Mouse (Mus musculus): Measurements from ENCODE around the gene Iqgap3.
A peak's percentile ranks its signal among the peaks of the same experiment; 100 is the strongest.

Gene Iqgap3

DNA sequence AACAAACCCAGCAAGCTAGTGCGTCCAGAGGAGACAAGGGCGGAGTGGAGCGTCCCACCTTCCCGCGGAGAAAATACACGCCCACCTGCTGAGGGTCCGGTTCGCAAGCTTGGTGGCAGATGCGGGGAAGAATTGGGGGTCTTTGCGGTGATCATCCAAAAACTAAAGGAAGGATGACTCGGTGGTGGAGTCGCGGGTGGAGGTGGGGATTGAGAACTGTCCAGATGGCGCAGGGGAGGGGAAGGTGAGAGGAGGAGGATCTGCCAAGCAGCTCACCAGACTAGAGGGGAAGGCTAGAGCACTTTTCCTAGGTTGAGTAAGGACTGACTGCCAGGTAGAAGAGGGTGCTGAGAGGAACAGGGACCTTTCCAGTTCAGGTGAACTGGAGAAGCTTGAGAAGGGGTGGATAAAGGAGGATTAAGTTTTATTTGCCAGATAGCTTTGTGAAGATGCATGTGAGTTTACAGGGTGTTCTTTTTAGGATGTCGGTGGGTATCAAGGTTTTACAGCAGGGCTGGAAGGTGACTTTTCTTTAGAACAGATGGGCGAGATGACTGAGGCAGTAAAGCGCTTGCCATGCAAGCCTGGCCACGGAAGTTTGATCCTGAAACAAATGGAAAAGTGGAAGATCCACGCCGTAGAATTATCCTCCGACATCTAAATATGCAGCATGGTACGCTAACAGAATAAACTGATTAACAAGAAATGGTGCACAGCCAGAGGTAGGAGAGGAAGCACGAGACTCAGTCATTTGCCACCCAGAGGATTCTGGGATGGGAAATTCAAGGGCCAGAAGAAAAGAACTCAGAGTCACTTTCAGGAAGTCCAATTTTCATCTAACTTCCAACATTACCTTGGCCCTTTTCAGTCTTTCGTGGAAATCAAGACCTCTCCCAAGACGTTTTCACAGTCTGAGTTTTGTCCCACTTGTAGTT is 57.7 kb downstream of the Iqgap3 start:
- DNase-seq = peak; percentile 81

DNA sequence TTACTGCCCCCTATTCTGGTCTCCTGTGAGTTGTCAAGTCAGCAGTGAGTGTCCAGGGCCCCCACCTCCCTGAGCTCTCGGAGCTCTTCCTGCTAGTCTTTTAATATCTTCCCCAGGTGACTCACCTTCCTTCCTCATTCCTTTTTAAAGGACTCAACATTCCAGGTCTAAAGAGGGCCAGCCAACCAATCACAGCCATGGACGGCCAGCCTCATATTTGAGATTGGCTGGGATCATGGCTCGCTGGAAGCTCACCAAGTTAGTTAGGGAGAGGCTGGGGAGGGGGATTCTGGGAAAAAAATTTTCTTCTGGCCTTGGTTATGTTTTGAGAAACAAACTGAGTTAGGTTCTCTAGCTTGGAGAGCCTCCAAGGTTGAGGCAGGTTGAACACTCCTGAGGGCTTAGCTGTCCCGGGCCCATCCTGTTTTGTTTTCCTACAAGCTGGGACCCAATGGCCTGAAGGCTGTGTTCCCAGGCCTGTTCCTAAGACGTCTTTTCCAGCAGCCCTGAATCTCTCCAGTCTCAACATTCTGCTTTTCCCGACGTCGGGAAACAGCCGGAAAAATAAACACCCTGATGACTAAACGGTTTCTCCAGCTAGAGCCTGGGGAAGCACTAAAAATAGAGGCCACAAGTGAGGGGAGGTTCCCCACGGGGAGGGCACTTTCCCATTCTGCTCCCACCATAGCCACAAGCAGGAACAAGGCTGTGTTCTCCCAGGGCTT is 58.6 kb downstream of the Iqgap3 start:
- DNase-seq = peak; percentile 47

DNA sequence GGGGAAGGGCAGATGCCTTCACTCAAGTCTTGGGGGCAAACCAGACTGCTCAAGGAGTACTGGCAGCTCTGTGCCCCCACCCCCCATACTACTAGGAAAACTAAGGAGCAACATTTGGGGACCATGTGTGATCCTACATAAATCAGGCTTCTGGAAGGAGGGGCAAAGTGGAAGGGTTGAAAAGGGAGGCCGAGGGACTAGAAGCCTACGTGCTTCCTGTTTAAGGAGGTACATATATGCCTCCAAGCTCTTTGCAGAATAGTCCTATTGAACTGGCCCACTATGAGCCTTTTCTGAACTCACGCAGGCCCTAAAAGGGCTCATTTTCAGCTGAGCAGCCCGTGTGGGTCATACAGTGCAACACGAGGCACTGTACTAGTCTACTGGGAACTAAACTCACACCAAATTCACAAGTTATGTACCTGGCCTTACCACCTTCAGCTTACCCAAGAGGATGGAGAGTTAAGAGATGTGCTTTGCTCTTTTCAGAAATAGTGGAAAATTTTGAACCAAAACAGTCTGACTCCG is 59.2 kb downstream of the Iqgap3 start:
- DNase-seq = peak; percentile 19

DNA sequence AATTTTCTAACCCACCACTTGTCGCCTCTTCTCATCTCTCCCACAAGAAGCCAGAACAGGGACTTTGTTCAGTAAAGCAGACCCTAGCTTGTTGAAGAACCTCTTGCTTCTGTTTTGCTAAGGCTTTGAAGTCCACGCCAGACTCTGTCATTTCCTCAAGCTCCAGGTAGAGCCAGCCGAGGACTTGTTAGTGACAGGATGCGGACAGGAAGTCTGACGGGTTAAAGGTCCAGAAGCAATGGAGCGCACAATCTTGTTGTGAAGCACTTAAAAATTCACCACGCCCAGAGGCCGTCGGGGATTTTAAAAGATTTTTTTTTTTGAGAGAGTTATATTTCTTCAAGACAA is 59.6 kb downstream of the Iqgap3 start:
- no peak for DNase-seq

DNA sequence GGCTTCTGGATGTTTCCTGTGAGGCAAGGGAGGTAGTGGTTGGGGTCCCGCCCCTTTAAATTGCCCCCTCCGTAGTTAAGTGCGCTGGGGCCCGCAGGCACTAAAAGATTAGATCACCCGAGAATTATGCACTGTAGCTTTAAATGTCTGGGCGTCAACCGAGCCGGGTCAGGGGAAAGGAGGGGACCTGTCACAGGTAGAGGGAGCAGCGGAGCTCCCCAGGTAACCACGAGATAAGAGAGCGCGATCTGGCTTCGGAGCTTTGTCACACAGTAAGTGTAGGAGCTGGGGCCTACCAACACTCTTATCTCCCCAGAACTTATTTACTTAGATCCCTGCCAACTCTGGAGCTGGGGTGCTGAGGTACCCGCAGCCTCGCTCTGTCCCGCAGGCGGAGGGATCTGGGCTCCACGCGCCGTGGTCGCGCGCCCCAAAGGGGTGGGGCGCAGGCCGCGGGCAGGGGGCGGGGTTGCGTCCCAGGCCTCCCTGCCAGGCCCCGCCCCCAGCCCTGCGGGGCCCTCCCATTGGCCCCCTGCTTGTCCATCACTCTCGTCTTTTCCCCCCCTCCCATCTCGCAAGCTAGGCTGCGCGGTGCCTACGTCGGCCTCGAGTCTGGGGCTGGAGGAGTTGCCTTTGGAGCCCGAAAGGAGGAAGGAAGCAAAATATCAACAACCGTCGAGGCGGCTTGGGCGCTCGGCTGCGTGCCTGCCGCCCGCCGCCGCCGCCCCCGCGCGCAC is 60.2 kb downstream of the Iqgap3 start, which contains the start of gene Mef2d:
Gene Mef2d, plus strand, starts transcription at position 586 of the 737 bp plus-strand sequence.
- peak; percentile 95 for DNase-seq

DNA sequence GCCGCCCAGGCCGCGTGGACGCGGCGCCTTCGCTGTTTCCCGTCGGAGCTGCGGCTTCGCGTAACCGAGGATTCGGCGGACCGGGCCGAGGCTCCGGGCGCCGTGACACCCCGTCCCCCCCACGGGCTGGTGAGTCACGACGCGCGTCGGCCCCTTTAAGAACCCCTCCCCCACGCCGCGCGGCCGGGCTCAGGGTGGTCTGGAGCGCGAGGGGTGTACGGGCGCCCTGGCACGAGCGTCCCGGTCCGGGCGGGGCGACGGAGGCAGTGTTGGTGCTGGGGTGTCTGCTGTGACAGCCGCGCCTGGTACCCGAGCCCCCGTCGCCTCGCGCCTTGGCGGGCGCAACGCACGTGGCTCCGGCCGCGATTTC is 60.8 kb downstream of the Iqgap3 start:
- DNase-seq = no peak

DNA sequence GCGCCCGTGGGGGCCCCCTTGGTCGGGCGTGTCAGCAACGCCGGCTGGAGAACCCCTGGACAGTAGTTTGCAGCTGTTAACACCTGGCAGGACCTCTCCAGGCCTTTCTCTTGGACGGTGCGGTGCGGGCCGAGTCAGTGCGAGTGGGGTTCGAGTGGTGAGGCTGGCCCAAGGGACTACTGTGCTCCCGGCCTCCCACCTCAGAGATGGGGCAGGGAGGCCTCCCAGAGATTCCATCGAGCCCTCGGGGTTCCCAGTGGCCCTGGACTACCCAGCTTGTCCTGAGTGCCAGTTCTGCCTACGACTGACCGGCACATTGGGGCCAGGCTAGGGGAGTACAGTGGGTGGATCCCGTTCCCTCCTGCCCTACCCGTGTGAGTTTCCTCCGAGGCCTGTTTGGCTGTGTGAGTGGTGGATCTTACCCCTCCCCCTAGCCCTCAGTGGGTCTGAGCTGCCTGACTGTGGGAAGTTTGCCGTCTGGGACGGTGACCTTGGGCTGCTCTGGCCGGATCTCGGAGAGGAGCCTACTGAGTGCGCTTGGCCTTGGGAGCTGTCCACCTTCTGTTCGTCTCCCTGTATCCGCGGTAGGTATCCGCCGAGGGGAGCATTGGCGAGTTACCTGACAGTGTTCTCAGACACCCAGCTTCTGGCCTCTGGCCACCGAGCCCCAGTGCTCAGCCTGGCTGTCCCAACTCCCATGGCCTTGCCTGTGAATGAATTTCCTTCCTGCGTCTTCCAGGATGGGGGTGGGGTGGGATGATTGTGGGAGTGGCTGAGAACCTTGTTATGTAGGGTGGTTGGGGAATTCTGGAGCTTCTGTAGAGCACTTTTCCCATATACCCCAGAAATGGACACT is 61.4 kb downstream of the Iqgap3 start:
- DNase-seq = peak; percentile 71

DNA sequence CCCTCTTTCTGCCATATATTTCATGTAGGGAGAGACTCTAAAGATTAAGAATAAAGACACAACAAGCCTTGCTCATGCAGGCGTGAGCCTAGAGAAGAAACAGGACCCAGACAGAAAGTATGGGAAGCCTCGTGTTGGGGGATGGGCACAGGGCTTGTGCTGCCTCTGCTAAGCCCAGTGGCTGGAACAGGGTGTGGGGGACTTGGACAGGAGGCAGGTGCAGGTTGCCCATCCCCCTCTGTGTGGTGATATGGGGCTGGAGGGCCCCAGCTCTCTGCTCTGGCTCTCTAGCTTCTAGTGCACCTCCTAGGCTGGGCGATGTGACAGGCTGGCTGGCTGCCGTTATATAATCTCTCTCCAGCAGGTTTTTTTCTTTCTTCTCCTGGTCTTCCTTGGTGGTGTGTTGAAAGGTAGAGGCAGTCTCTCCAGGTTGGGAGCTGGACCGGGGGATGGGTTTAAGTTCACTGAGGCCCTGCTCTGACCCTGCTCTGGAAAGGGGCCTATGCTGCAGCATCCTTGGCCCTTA is 62.3 kb downstream of the Iqgap3 start:
- DNase-seq = peak; percentile 72

DNA sequence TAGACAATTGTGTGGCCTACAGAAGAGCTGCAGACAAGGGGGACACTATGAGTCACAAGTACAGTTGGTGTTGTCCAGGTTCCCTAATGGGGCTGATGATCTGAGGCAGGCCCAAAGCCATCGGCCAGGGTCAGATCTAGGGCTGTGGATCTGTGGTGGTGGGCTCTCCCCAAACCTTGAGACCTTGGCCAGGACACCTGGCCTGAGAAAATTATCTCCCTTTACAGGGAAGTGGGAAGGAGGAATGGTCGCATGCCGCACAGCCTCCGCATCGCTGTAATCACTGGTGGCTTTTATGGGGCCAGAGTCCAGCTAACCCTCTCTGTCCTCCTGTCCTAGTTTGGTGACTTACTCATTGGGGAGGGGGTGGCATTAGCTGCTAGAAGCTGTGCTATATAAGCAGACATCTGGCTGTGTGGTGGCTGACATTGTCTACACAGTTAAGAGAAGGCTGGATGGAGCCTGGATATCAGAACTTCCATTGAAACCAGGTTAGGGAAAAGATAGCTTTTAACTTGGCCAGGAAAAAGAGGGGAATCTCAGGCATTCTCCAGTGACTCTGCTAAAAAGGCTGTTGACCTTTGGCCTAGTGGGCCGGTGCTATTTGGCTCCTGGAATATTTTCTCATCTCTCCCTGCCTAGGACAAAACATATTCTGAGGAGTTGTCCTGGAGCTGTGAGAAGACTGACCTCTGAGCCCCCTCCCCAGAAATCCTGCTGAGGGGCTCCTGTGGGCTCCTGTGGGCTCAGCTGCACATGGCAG is 63.1 kb downstream of the Iqgap3 start:
- peak; percentile 32 for DNase-seq

DNA sequence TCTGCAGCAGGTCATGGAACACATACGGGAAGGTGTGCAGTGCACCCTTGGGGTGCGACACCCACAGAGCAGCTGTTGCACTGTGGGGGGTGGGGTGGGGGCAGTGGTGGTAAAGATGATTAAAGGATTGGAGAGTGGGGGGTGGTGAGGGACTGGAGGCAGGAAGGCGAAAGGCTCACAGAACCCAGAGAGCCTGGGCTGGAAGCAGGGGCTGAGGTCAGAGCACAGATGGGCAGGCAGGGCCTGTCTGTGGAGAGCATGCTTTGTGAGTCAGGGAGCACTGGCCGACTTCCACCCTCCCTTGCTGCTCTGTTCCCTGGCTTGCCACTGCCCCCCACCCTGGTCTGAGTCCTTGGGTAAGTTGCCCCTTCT is 63.6 kb downstream of the Iqgap3 start:
- DNase-seq = peak; percentile 64

DNA sequence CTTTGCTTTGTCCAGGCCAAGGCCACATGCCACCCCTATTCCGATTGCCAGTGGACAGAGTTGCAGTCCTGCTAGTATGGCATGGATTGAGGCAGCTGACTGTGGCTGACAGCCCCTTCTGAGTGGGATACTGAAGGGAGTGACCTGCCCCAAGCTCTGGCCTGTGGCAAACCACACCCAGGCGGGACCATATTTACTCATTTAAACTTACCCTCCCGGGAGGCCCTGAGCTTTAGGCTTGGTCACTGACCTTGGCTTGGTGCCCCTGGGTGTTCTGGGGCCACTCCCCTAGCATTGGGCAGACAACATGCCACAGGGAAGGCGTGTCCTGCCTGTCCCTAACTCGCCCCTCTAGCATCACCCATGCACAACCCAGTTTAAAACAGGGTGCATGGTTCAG is 64.2 kb downstream of the Iqgap3 start:
- peak; percentile 38 for DNase-seq

DNA sequence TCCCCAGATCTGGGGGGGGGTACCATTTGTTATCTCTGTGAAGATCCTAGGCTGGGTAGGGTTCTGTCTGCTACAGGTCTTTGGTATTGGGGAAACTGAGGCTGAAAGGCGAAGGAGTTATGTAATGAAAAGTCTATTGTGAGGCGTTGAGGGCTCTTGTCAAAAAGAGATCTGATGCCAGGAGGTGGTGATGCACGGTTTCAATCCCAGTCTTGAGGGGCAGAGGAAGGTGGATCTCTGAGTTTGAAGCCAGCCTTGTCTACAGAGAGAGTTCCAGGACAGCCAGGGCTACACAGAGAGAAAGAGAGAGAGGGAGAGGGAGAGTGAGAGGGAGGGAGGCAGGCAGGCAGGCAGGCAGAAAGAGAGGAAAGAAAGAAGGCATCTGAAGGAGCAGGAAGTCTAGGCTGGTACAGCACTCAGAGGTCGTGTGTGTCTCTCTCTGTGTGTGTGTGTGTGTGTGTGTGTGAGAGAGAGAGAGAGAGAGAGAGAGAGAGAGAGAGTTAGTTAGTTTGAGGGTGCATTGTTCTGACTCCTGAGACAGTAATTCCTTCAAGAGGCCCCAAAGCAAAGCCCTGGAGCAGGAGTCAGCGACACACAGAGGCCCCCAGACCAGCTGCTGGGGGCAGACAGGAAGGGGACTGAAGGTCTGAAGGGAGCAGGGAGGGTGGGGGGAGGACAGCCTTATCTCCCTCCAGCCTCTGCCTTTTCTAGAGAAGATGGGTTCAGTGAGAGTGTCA is 64.8 kb downstream of the Iqgap3 start:
- no peak for DNase-seq

DNA sequence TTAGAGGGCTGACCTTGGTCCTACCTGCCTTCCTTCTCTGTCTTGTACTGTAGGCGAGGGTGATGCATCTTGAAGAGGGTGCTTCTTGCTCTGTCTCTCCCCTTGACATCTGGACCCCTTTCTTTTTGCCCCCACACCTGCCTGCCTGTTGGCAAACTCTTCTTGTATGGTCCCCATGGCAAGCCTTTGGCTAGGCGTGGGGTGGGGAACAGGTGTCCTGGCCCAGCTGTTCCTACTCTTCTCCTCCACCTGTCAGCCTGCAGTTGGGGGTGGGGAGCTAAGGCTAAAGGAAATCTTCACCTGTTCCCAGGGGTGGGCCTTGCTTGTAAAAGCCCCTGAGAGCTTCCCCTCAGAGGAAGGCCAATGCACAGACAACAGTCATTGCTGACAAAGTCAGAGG is 65.7 kb downstream of the Iqgap3 start:
- no peak for DNase-seq

DNA sequence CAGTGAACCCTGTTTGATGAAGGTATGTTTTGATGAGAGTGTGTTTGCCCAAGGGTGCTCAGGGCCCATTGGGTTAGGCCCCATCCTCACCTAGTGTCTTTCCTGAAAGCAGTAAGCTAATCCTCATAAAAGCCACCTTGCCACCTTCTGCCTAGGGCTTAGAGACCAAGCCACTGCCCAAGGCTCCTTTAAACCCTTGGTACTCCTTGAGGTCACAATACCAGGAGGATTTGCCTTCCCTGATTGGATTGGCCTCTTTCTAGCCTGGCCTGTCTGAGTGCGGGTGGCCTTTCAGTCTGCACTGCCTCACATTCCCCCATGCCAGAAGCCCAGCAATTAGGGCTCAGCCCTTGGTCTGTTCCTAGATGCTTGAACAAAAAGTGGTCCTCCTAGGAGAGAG is 66.1 kb downstream of the Iqgap3 start:
- no peak for DNase-seq

DNA sequence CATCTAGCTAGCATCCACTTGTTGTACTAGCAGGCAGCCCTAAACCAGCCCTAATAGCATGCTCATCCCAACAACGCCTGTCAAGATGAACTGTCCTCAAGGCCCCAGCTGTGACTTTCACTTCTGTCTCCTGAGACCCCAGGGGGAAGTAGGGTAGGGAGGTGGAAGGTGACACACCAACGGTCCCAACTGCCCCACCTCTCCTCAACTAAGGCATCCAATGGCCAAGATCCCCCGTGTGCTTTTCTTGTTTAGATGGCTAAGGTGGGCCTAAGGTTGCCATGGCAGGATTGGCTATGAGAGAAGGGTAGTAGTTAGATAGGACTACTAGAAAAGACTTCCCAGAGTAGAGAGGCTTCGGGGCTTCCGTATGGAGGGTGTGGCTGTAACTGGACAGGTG is 66.6 kb downstream of the Iqgap3 start:
- DNase-seq = no peak

DNA sequence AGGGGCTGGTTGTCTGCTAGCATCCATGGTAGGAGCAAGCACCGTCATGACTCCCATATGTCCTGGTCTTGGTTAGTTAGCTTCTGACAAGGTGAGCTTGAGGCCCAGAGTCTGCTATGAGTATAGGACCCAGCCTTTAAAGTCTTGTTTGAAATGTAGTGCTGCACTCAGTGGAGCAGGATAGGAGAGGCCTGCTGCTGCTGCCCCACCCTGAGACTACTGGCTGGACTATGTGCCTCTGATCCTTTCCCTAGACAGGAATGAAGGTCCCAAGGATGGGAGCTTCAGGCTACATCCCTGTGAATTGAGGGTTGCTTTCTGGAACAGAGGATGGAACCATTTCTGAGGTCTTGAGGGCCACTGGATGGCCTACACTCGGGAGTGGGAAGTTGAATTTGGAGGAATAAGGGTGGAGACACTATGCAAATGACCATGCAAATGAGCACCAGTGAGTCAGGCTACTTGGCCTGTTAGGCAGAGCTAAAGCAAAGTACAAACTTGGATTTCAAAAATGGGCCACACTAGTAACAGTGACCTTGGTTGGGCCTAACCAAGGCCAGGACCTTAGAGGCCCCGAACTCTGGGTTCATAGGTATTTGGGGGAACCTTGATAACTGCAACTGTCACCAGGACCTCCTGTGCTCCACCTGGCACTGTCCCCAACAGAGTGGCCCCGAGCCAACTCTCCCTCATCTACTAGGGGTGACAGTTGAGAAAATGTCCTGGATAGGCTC is 67.2 kb downstream of the Iqgap3 start:
- peak; percentile 66 for DNase-seq

DNA sequence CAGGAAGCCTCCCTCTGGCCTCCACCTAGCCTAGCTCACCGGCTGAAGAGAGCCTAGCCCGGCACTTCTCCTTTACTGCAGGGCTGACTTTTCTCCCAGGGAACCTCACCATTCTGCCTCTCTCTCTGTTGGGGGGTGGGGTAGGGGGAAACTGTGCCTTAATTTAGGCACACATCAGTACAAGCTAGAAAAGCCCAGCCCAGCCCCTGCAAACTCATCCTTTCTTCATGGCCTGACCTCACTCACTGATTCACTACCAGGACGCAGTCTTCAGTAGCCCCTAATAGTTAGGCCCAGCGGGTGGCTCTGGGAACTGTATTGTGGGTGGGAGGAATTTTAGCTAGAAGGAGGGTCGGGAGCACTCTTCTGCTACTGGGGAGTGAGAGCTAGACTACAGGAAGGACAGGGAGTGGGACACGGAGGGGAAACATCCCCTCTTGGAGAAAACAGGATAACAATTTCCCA is 67.8 kb downstream of the Iqgap3 start:
- no peak for DNase-seq

DNA sequence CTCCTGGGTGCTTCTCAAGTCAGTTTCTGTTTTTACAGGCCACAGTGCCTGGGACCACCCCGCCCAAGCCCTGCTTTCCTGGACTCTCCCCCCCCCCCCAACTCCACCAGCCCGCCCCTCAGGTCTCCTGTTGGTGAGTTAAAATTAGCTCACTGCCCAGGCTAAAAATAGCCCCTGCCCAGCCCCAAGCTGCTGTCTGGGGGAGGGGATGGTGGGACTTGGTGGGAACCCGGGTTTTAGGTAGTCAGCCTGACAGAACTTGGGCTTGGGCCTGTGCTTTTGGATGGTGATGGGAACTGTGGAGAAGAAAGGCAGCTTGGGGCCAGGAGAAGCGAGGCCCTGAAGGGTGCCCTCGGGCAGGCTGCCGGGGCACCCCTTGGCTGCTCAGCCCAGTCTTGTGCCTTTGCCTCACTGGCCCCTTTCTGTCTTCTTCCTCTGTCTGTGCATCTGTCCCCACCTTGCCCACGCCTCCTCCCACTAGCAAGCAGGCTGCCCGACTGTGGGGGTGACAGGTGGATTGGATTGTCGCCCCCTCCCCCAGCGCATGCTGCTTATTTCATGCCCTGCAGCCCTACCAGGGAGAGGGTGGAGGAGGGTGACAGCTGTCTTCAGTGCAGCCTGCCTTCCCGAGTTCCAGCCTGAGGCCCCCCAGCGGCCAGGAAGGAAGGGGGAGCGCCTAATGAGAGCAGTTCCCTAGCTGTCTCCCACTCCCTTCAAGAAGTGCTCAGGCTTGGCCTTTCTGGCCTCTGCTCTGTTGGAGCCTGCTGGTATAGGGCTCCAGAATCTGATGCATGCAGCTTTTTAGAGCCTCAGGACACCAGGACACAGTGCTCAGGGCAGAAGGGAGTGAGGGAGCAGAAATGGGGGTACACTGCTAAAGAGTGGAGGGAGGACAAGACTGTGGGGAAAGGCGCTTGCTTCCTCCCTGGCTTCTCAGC is 68.6 kb downstream of the Iqgap3 start:
- peak; percentile 50 for DNase-seq

DNA sequence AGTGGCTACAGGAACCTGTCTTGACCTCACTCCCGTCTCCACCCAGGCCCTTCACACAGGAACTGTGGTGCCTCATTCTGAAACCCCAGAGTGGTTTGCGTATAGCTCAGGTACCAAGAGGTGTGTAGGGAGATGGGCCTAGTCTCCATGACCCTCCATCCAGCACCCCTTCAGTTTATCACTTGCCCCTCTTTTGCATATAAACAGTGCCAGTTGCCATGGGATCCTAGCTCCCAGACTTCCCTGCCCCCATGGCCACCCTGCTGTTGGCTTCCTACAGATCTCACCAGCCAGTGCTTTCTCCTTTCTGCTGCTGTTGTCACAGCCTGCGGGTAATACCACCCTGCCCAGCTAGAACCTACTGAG is 69.2 kb downstream of the Iqgap3 start:
- DNase-seq = no peak

Data from cerebellum, adult 11 months (tissue).